Mouse (Mus musculus) adipocyte (in vitro differentiated cells): ENCODE measurements around the gene Fbxo28.
A peak's percentile ranks its signal among the peaks of the same experiment; 100 is the strongest.

Experiments used
- DNase-seq: peaks from one replicate; pipeline ENCODE4 v3.0.0-alpha.2; 2016; ENCODE audit warnings: low spot score

The Fbxo28 gene

GRCm38 (mm10) chr1:182340821-182341781 is at the start of gene Fbxo28:
Fbxo28 (minus strand) TSS chr1:182341629.
- DNase-seq = peak; percentile 89

- peak; percentile 49 for DNase-seq
These were observed 47.3 kb upstream of the Fbxo28 start for GRCm38 (mm10) chr1:182388729-182389128.

- no peak for DNase-seq
These were observed 45.0 kb upstream of the Fbxo28 start for GRCm38 (mm10) chr1:182386449-182386848.

GRCm38 (mm10) chr1:182383096-182383495 is 41.7 kb upstream of the Fbxo28 start:
- DNase-seq = no peak

- DNase-seq = no peak
These were observed 39.9 kb upstream of the Fbxo28 start for GRCm38 (mm10) chr1:182381327-182381726.

- DNase-seq = no peak
These were observed 39.3 kb upstream of the Fbxo28 start for GRCm38 (mm10) chr1:182380683-182381082.

GRCm38 (mm10) chr1:182378876-182379275 is 37.4 kb upstream of the Fbxo28 start:
- no peak for DNase-seq

- no peak for DNase-seq
These were observed 36.9 kb upstream of the Fbxo28 start for GRCm38 (mm10) chr1:182378205-182378835.

GRCm38 (mm10) chr1:182377519-182377918 is 36.1 kb upstream of the Fbxo28 start:
- DNase-seq = no peak

- DNase-seq = no peak
These were observed 35.4 kb upstream of the Fbxo28 start for GRCm38 (mm10) chr1:182376826-182377225.

GRCm38 (mm10) chr1:182376221-182376620 is 34.8 kb upstream of the Fbxo28 start:
- DNase-seq = peak; percentile 77

- DNase-seq = no peak
These were observed 30.5 kb upstream of the Fbxo28 start for GRCm38 (mm10) chr1:182371891-182372290.

GRCm38 (mm10) chr1:182369435-182369834 is 28.0 kb upstream of the Fbxo28 start:
- no peak for DNase-seq

- DNase-seq = no peak
These were observed 27.4 kb upstream of the Fbxo28 start for GRCm38 (mm10) chr1:182368782-182369181.

GRCm38 (mm10) chr1:182368309-182368708 is 26.9 kb upstream of the Fbxo28 start:
- DNase-seq = no peak

- DNase-seq = no peak
These were observed 22.4 kb upstream of the Fbxo28 start for GRCm38 (mm10) chr1:182363683-182364404.

- no peak for DNase-seq
These were observed 21.3 kb upstream of the Fbxo28 start for GRCm38 (mm10) chr1:182362703-182363102.

- DNase-seq = no peak
These were observed 16.7 kb upstream of the Fbxo28 start for GRCm38 (mm10) chr1:182358133-182358532.

- DNase-seq = no peak
These were observed 13.2 kb upstream of the Fbxo28 start for GRCm38 (mm10) chr1:182354504-182355147.

- no peak for DNase-seq
These were observed 8.1 kb upstream of the Fbxo28 start for GRCm38 (mm10) chr1:182349557-182349956.

- no peak for DNase-seq
These were observed 5.1 kb upstream of the Fbxo28 start for GRCm38 (mm10) chr1:182346491-182346890.

GRCm38 (mm10) chr1:182345857-182346256 is 4.4 kb upstream of the Fbxo28 start:
- no peak for DNase-seq
